In genomic region chr11:102184646-102185495, GRCm38 (mm10) we compare ENCODE assay signal across 8 mouse cellular contexts. TPM values are rescaled to one million over a fixed set of nuclear protein-coding genes. Genes with fewer than 3 reads are reported as not detected.
DNase-seq lines count a peak whose midpoint lies in the region; ATAC-seq and TF ChIP-seq lines count a peak whose summit lies in the region.

Gene Lsm12 (minus strand): TSS chr11:102185296.

- 0 out of 2 replicates have a peak, but pooled peaks have one; percentile 5 for TF ChIP-seq CTCF in heart, adult 2 months (IDR thresholded peaks at IDR 0.05)

- peak within 1 kb of the TSS; percentile 90 for H3K4me3 ChIP-seq in embryonic facial prominence, embryonic 13.5 days
- H3K4me3 ChIP-seq in heart, adult 2 months, result peak within 1 kb of the TSS; percentile 85
- peak within 1 kb of the TSS; percentile 92 for H3K4me3 ChIP-seq in limb, embryonic 13.5 days
- H3K4me3 ChIP-seq in midbrain, embryonic 16.5 days (ENCODE audit: low read depth, low read length), result peak within 1 kb of the TSS; percentile 95

- no peaks in the 10 kb centered on the region for H3K9me3 ChIP-seq in embryonic facial prominence, embryonic 13.5 days
- H3K9me3 ChIP-seq in limb, embryonic 13.5 days, result no peaks in the 10 kb centered on the region
- no peaks in the 10 kb centered on the region for H3K9me3 ChIP-seq in midbrain, embryonic 16.5 days (replicated peaks; ENCODE audit: control insufficient read depth, low read length, poor library complexity, severe bottlenecking)

- H3K9ac ChIP-seq in embryonic facial prominence, embryonic 13.5 days, result peak within 1 kb of the TSS; percentile 94
- H3K9ac ChIP-seq in heart, adult 2 months (ENCODE audit: low read depth, low read length), result peak within 1 kb of the TSS; percentile 99
- peak within 1 kb of the TSS; percentile 91 for H3K9ac ChIP-seq in limb, embryonic 13.5 days
- peak within 1 kb of the TSS; percentile 92 for H3K9ac ChIP-seq in midbrain, embryonic 16.5 days (ENCODE audit: low read depth, low read length)

- peak within 1 kb of the TSS; percentile 68 for H3K4me2 ChIP-seq in embryonic facial prominence, embryonic 13.5 days
- peak within 1 kb of the TSS; percentile 76 for H3K4me2 ChIP-seq in limb, embryonic 13.5 days (replicated peaks)
- H3K4me2 ChIP-seq in midbrain, embryonic 16.5 days (ENCODE audit: low read length), result peak within 1 kb of the TSS; percentile 74

- TF ChIP-seq POLR2A in heart, adult 2 months (IDR thresholded peaks at IDR 0.05; ENCODE audit: insufficient read depth, low read depth, low read length), result peak; percentile 79

- peak; percentile 97 for DNase-seq in 3134 (ENCODE audit: extremely low read depth, insufficient read length, low spot score)
- DNase-seq in adrenal gland, postnatal 36 days, result peak; percentile 98 to 99
- peak; percentile 96 to 99 for DNase-seq in heart, adult 2 months
- DNase-seq in kidney, adult 8-10 months, result peak; percentile 92 to 94
- DNase-seq in spleen, postnatal 10 days (ENCODE audit: low spot score in 2 of 2), result peak; percentile 99

- intact Hi-C loops in heart, adult 2 months (cut with DNase I), result loop anchor here (2.0 to 10.0 kb wide), 4 partner anchors 28 to 1740 kb away; partner anchors contain the start of genes BC030867, Klhl10, Nt5c3b and Tmem101

- peak; percentile 78 for ATAC-seq in embryonic facial prominence, embryonic 13.5 days (ENCODE audit: insufficient number of reproducible peaks, insufficient read depth, low FRiP score, low TSS enrichment, low read depth)
- peak; percentile 85 for ATAC-seq in limb, embryonic 13.5 days (ENCODE audit: low FRiP score, low read depth)
- ATAC-seq in midbrain, embryonic 16.5 days, result peak; percentile 83

- WGBS in embryonic facial prominence, embryonic 13.5 days, result under 1% methylated on average over 70 of the region's 70 CpGs
- WGBS in heart, adult 2 months, result under 1% methylated on average over 70 of the region's 70 CpGs
- WGBS in limb, embryonic 13.5 days, result under 1% methylated on average over 70 of the region's 70 CpGs
- WGBS in midbrain, embryonic 16.5 days, result 1% methylated on average over 68 of the region's 70 CpGs

- H3K36me3 ChIP-seq in embryonic facial prominence, embryonic 13.5 days, result peaks cover 27% of the 10 kb centered on the region
- H3K36me3 ChIP-seq in heart, adult 2 months (ENCODE audit: control insufficient read depth, insufficient read depth, low read length), result peaks cover 12% of the 10 kb centered on the region
- H3K36me3 ChIP-seq in limb, embryonic 13.5 days, result peaks cover 28% of the 10 kb centered on the region
- H3K36me3 ChIP-seq in midbrain, embryonic 16.5 days (ENCODE audit: control insufficient read depth, insufficient read depth, low read length), result peaks cover 7% of the 10 kb centered on the region; the same call in 1 of the 2 replicates

- peaks cover 30% of the 10 kb centered on the region for H3K4me1 ChIP-seq in embryonic facial prominence, embryonic 13.5 days
- no peaks in the 10 kb centered on the region; the same call in 1 of the 2 replicates for H3K4me1 ChIP-seq in heart, adult 2 months (ENCODE audit: control insufficient read depth, insufficient read depth, low read length)
- peaks cover 23% of the 10 kb centered on the region for H3K4me1 ChIP-seq in limb, embryonic 13.5 days
- peaks cover 37% of the 10 kb centered on the region for H3K4me1 ChIP-seq in midbrain, embryonic 16.5 days (ENCODE audit: control insufficient read depth, insufficient read depth, low read length)

- peak within 1 kb of the TSS; percentile 96 for H3K27ac ChIP-seq in embryonic facial prominence, embryonic 13.5 days
- peak within 1 kb of the TSS; percentile 93 for H3K27ac ChIP-seq in heart, adult 2 months
- peak within 1 kb of the TSS; percentile 93 for H3K27ac ChIP-seq in limb, embryonic 13.5 days
- H3K27ac ChIP-seq in midbrain, embryonic 16.5 days (ENCODE audit: low read length), result peak within 1 kb of the TSS; percentile 97

- peaks cover 6% of the 10 kb centered on the region for H3K79me2 ChIP-seq in heart, adult 2 months (replicated peaks; ENCODE audit: control insufficient read depth, insufficient read depth, low read length)

- TF ChIP-seq EP300 in heart, adult 2 months (IDR thresholded peaks at IDR 0.05; ENCODE audit: insufficient read depth, low read depth, low read length), result no peak; the same call in 1 of the 2 replicates

- H3K27me3 ChIP-seq in embryonic facial prominence, embryonic 13.5 days, result no peaks in the 10 kb centered on the region
- H3K27me3 ChIP-seq in heart, adult 2 months (ENCODE audit: control insufficient read depth, insufficient read depth, low read length), result no peaks in the 10 kb centered on the region
- no peaks in the 10 kb centered on the region for H3K27me3 ChIP-seq in limb, embryonic 13.5 days
- no peaks in the 10 kb centered on the region for H3K27me3 ChIP-seq in midbrain, embryonic 16.5 days (ENCODE audit: control insufficient read depth, insufficient read depth, low read depth, low read length)

RNA-seq across cellular contexts. Expression of gene Lsm12, which starts in this region (rescaled TPM):
- total RNA-seq in adrenal gland, postnatal 36 days (2021), result 10 to 100 TPM; 81.9 to 90.1 TPM
- 125 and 159 TPM in 2 replicates for polyA plus RNA-seq in embryonic facial prominence, embryonic 13.5 days (2015; fragmentation: Nextera tagmentation; extraction: Ambion mirVana)
- total RNA-seq in heart, adult 2 months (2021), result 10 to 100 TPM; 49.4 to 50.2 TPM
- 32.5 and 42.4 TPM in 2 replicates for polyA plus RNA-seq in heart, adult 2 months (2012; rRNA removed)
- polyA plus RNA-seq in limb, embryonic 13.5 days (2015; fragmentation: Nextera tagmentation; extraction: Ambion mirVana), result 134 and 145 TPM in 2 replicates
- 87.8 and 95.3 TPM in 2 replicates for polyA plus RNA-seq in midbrain, embryonic 16.5 days (2015; fragmentation: Nextera tagmentation; extraction: Ambion mirVana)

Comparison
In these comparisons a context has a peak if more than half of its experiments do, and no peak if none do; other contexts are left out.
1. Peak in every context shown above with its lines: DNase-seq, ATAC-seq, H3K4me3 ChIP-seq and H3K27ac ChIP-seq.